Mouse (Mus musculus): ENCODE data around the gene Arl4d.

DNA sequence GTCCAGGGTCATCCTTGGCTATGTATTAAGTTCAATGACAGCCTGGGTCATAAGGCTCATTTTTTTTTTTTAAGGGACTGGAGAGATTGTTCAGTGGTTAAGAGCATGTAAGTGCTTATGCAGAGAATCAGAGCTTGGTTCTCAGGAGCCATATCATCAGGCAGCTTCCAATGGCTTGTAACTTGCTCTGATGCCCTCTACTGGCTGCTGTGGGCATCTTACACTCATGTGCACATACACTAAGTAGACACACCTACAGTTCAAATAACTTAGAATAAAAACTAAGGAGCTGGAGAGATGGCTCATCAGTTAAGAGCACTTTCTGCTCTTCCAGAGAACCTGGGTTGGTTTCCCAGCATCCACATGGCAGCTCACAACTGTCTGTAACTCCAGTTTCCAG lies 32.8 kb downstream of the Arl4d start:
- TF ChIP-seq CTCF (IDR thresholded peaks at IDR 0.05; ENCODE audit: control insufficient read depth, insufficient read depth, insufficient replicate concordance, low read depth, low read length) (no peak), POLR2A (IDR thresholded peaks at IDR 0.05; ENCODE audit: control insufficient read depth, low read depth, low read length) (no peak)
